Mouse (Mus musculus) stomach, postnatal 0 days (tissue): ENCODE measurements around the gene R3hdm4.

Experiments
- CTCF ChIP-seq: IDR thresholded peaks from 2 replicates; pipeline ENCODE4 v1.5.1; 2016; ENCODE audit warnings: antibody characterized with exemption, low read depth, mild to moderate bottlenecking, moderate library complexity
- EP300 ChIP-seq: optimal IDR thresholded peaks from 2 replicates; pipeline ENCODE3; 2016; ENCODE audit warnings: antibody characterized with exemption

DNA sequence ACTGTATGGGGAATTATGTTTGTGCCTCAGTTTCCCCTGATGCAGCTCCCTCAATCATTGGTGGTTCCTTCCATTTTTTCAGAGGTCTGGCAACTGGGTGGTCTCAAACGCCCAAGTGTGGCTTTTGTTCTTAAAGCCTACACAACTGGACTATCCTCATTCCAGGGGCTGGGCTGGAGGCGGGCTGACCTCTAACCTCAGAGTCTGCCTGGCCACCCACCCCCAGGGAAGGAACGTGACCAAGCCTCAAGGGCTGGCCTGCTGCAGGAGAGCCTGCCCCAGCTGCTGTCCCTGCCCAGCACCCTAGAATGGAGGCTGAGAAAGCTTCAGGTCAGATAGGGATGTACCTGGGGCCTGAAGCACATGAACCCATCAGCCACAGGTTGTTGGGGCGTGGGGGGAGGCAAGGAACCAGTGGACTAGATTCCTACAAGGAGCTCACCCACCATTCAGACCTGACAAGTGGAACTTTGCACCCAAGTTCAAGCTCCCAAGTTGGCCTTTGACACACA is 35.7 kb upstream of the R3hdm4 start:
- TF ChIP-seq CTCF: no peak
- TF ChIP-seq EP300: no peak
